ENCODE assay signal across 17 mouse cellular contexts in genomic region chr1:166256302-166256701, GRCm38 (mm10). TPM values are rescaled to one million over a fixed set of nuclear protein-coding genes. Genes with fewer than 3 reads are reported as not detected.
DNase-seq lines count a peak whose midpoint lies in the region; ATAC-seq and TF ChIP-seq lines count a peak whose summit lies in the region.
"Had no signal": no experiment of that assay in that cellular context is flagged by ENCODE, and none has a peak within 500 bp of the region (broad histone marks: within the 10 kb centered on the region; RNA-seq: fewer than 3 reads in every experiment).

No protein-coding gene starts in this region.

- peak overlapping the region; percentile 93; the same call in 1 of the 2 replicates for H3K4me2 ChIP-seq in heart, embryonic 13.5 days
- peak overlapping the region; percentile 73 for H3K4me2 ChIP-seq in forebrain, embryonic 12.5 days
- peak overlapping the region; percentile 80 for H3K4me2 ChIP-seq in hindbrain, postnatal 0 days (ENCODE audit: low read depth, low read length)
- H3K4me2 ChIP-seq in neural tube, embryonic 13.5 days: peak overlapping the region; percentile 73
- H3K4me2 ChIP-seq: limb, embryonic 15.5 days had no signal

- no peak overlapping the region for H3K9ac ChIP-seq in heart, embryonic 13.5 days
- H3K9ac ChIP-seq in forebrain, embryonic 12.5 days: peak overlapping the region; percentile 77
- H3K9ac ChIP-seq in hindbrain, postnatal 0 days (replicated peaks; ENCODE audit: low read length): no peak overlapping the region
- H3K9ac ChIP-seq in neural tube, embryonic 13.5 days: peak overlapping the region; percentile 18
- H3K9ac ChIP-seq: limb, embryonic 15.5 days had no signal

- H3K4me1 ChIP-seq in heart, embryonic 13.5 days: peaks cover 21% of the 10 kb centered on the region
- H3K4me1 ChIP-seq in forebrain, embryonic 12.5 days: peaks cover 47% of the 10 kb centered on the region
- H3K4me1 ChIP-seq in hindbrain, postnatal 0 days (ENCODE audit: insufficient read depth, low read length): peaks cover 11% of the 10 kb centered on the region; the same call in 1 of the 2 replicates
- H3K4me1 ChIP-seq in neural tube, embryonic 13.5 days (replicated peaks): peaks cover 33% of the 10 kb centered on the region

- no peaks in the 10 kb centered on the region for H3K9me3 ChIP-seq in heart, embryonic 13.5 days
- no peaks in the 10 kb centered on the region for H3K9me3 ChIP-seq in forebrain, embryonic 12.5 days
- H3K9me3 ChIP-seq in hindbrain, postnatal 0 days (ENCODE audit: low read length): no peaks in the 10 kb centered on the region
- no peaks in the 10 kb centered on the region for H3K9me3 ChIP-seq in neural tube, embryonic 13.5 days
- H3K9me3 ChIP-seq: limb, embryonic 15.5 days had no signal

- H3K27ac ChIP-seq in heart, embryonic 13.5 days (replicated peaks): no peak overlapping the region
- H3K27ac ChIP-seq in forebrain, embryonic 12.5 days: peak overlapping the region; percentile 61
- peak overlapping the region; percentile 56 for H3K27ac ChIP-seq in hindbrain, postnatal 0 days
- no peak overlapping the region for H3K27ac ChIP-seq in neural tube, embryonic 13.5 days (replicated peaks)
- H3K27ac ChIP-seq: limb, embryonic 15.5 days had no signal

- peaks cover 61% of the 10 kb centered on the region for H3K27me3 ChIP-seq in heart, embryonic 13.5 days (replicated peaks)
- 0 out of 2 replicates have a peak, but pooled peaks cover 5% of the 10 kb centered on the region for H3K27me3 ChIP-seq in forebrain, embryonic 12.5 days
- no peaks in the 10 kb centered on the region for H3K27me3 ChIP-seq in hindbrain, postnatal 0 days (ENCODE audit: insufficient read depth, low read length)
- 0 out of 2 replicates have a peak, but pooled peaks cover 18% of the 10 kb centered on the region for H3K27me3 ChIP-seq in neural tube, embryonic 13.5 days

- H3K36me3 ChIP-seq in heart, embryonic 13.5 days: no peaks in the 10 kb centered on the region
- no peaks in the 10 kb centered on the region for H3K36me3 ChIP-seq in forebrain, embryonic 12.5 days (replicated peaks)
- no peaks in the 10 kb centered on the region for H3K36me3 ChIP-seq in hindbrain, postnatal 0 days (ENCODE audit: insufficient read depth, low read length)
- H3K36me3 ChIP-seq in neural tube, embryonic 13.5 days: no peaks in the 10 kb centered on the region
- H3K36me3 ChIP-seq: limb, embryonic 15.5 days had no signal

- DNase-seq in heart, adult 18-20 months: no peak
- DNase-seq in hindbrain, postnatal 0 days (ENCODE audit: low spot score): no peak
- DNase-seq in thymus, postnatal 14 days: no peak
- no peak for DNase-seq in ovary, postnatal 14 days (ENCODE audit: low spot score)
- no peak for DNase-seq in B cell, adult 2 months
- DNase-seq: gastrocnemius, postnatal 10 days; heart, postnatal 36 days; lung, postnatal 14 days; spleen, adult 18-20 months had no signal

- H3K4me3 ChIP-seq in heart, embryonic 13.5 days: no peak overlapping the region
- peak overlapping the region; percentile 58 for H3K4me3 ChIP-seq in forebrain, embryonic 12.5 days (replicated peaks)
- H3K4me3 ChIP-seq in hindbrain, postnatal 0 days (ENCODE audit: low read length): peak overlapping the region; percentile 19; the same call in 1 of the 2 replicates
- peak overlapping the region; percentile 11 for H3K4me3 ChIP-seq in neural tube, embryonic 13.5 days
- H3K4me3 ChIP-seq: limb, embryonic 15.5 days had no signal

- WGBS in heart, embryonic 13.5 days: 15% methylated on average over 6 of the region's 6 CpGs
- WGBS in forebrain, embryonic 12.5 days: 0% methylated on average over 6 of the region's 6 CpGs
- WGBS in hindbrain, postnatal 0 days: 3% methylated on average over 6 of the region's 6 CpGs
- WGBS in neural tube, embryonic 13.5 days: 5% methylated on average over 6 of the region's 6 CpGs

- no peak for ATAC-seq in heart, embryonic 13.5 days (ENCODE audit: extremely low read depth, insufficient number of reproducible peaks, low FRiP score, low TSS enrichment)
- peak; percentile 59 for ATAC-seq in forebrain, embryonic 12.5 days (ENCODE audit: low FRiP score)
- peak; percentile 58; the same call in 1 of the 2 replicates for ATAC-seq in hindbrain, postnatal 0 days
- ATAC-seq in neural tube, embryonic 13.5 days (ENCODE audit: low read depth): no peak
- ATAC-seq: activated CD4-positive, CD25-positive, alpha-beta regulatory T cell, adult 4 months had no signal

- TF ChIP-seq CTCF in hindbrain, postnatal 0 days (IDR thresholded peaks at IDR 0.05; ENCODE audit: low read depth): no peak

RNA-seq across cellular contexts. Expression of gene Ildr2, which starts 2.4 kb away (rescaled TPM):
- 1.2 TPM in 2 replicates for polyA plus RNA-seq in heart, embryonic 13.5 days (2015; fragmentation: Nextera tagmentation; extraction: Ambion mirVana)
- 1 to 10 TPM; 2.2 to 3.8 TPM for total RNA-seq in heart, adult 18-20 months (2021)
- 8.4 and 10.2 TPM in 2 replicates for polyA plus RNA-seq in forebrain, embryonic 12.5 days (2016; fragmentation: Nextera tagmentation; extraction: Ambion mirVana)
- total RNA-seq in hindbrain, postnatal 0 days (2014; rRNA removed): 23.0 and 25.8 TPM in 2 replicates
- 5.3 and 5.9 TPM in 2 replicates for polyA plus RNA-seq in hindbrain, postnatal 0 days (2015; fragmentation: Nextera tagmentation; extraction: Ambion mirVana)
- polyA plus RNA-seq in neural tube, embryonic 13.5 days (2015; fragmentation: Nextera tagmentation; extraction: Ambion mirVana): 2.3 and 2.5 TPM in 2 replicates
- total RNA-seq: MEL had no signal
- polyA plus RNA-seq: activated CD4-positive, CD25-positive, alpha-beta regulatory T cell, adult 4 months had no signal

RNA-seq across cellular contexts. Expression of gene Mael, which starts 17.8 kb away (rescaled TPM):
- polyA plus RNA-seq in heart, embryonic 13.5 days (2015; fragmentation: Nextera tagmentation; extraction: Ambion mirVana): not detected in 2 replicates
- not detected for total RNA-seq in heart, adult 18-20 months (2021)
- not detected in 2 replicates for polyA plus RNA-seq in forebrain, embryonic 12.5 days (2016; fragmentation: Nextera tagmentation; extraction: Ambion mirVana)
- not detected in 2 replicates for total RNA-seq in hindbrain, postnatal 0 days (2014; rRNA removed)
- 0.21 and 0.26 TPM in 2 replicates for polyA plus RNA-seq in hindbrain, postnatal 0 days (2015; fragmentation: Nextera tagmentation; extraction: Ambion mirVana)
- polyA plus RNA-seq in neural tube, embryonic 13.5 days (2015; fragmentation: Nextera tagmentation; extraction: Ambion mirVana): not detected in 2 replicates
- total RNA-seq: gastrocnemius, postnatal 10 days; heart, postnatal 36 days; layer of hippocampus, postnatal 14 days; MEL had no signal
- polyA plus RNA-seq: activated CD4-positive, CD25-positive, alpha-beta regulatory T cell, adult 4 months; kidney, embryonic 14.5 days had no signal

Comparison
In these comparisons a context has a peak if more than half of its experiments do, and no peak if none do; other contexts are left out.
1. ATAC-seq: peak in forebrain, embryonic 12.5 days (single experiment) and hindbrain, postnatal 0 days (single experiment); none in heart, embryonic 13.5 days (single experiment) and neural tube, embryonic 13.5 days (single experiment).
2. H3K27ac ChIP-seq: peak in forebrain, embryonic 12.5 days (single experiment) and hindbrain, postnatal 0 days (single experiment); none in heart, embryonic 13.5 days (single experiment) and neural tube, embryonic 13.5 days (single experiment).
3. H3K9ac ChIP-seq: peak in forebrain, embryonic 12.5 days (single experiment) and neural tube, embryonic 13.5 days (single experiment); none in heart, embryonic 13.5 days (single experiment) and hindbrain, postnatal 0 days (single experiment).
4. Peak in every context shown above with its lines, with median percentiles within 50 percentile points of each other: H3K4me2 ChIP-seq.